Mouse (Mus musculus) ovary, postnatal 10 days (tissue): ENCODE data around the gene Rcan3.

Experiments
- DNase-seq: peaks from one replicate; pipeline ENCODE4 v3.0.0; 2022; ENCODE audit warnings: low spot score

Rcan3 gene

DNA sequence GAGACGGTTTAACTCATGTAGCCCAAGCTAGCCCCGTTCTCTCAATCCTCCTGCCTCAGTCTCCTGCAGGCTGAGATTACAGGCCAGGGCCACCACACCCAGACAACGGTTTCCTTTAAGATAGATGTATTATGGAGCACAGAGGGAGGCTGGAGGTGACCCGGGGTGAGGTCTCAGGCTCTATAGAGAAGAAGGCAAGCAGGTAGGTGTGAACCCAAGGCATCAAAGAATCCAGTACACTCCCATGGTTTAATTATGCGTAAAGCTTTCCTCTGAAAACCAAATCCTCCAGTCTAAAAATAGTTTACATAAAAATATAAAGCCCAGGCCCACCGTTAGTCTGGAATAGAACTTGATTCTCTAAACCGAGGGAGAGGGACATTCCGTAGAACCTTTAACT lies 20.2 kb downstream of the Rcan3 start:
- no peak for DNase-seq

DNA sequence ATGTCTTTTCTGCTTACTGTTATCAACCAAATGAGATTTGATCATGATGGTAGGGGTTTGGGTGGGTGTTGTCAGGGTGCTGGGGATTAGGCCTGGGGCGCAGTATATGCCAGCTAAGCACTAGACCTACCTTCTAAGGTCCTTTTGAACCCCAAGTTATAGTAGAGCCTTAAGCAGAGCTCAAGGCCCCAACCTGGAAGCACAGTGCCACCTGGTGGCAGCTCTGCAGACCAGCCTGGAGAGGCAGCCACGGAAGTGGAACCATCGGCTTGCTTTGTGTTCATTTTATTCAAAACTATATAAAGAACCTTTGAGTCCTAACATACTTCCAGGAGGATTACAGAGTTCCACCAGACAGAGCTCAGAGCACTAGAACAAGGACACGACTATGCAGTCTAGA lies 22.0 kb downstream of the Rcan3 start:
- no peak for DNase-seq

DNA sequence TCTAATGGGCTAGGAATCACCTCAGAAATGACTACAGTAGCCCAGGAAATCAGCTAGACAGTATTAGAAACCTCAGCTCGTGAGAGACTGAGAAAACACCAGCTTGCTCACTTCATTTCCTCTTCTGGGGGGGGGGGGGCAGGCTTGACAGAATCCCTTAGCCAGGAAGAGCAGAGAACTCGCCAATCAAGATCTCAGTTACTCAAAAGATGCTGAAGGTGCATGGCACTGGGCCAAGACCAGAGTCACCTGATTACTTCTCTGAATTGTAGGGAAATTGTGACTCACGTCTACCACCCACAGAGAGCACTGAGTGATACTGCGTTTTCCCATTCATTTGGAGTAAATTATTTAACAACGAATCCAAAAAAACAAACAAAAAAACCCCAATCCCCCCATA lies 27.5 kb downstream of the Rcan3 start:
- no peak for DNase-seq

DNA sequence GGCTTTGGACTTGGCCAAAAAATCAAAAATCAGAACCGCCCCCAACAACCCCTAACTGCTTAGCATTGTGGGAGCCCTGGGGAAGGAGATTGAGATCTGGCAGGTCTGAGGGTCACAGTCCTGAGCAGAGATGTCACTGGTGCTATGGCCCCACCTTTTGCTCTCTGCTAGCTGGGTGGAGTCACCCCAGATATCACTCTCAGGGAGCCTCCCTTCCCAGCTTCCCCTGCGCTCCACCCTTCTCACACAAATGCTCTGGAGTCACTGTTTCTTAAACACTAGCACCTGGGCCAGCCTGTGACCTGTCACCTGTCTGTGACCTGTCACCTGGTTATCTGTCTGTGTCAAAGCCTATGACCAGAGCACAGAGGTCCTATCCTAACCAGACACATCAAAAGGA lies 28.7 kb downstream of the Rcan3 start:
- no peak for DNase-seq

DNA sequence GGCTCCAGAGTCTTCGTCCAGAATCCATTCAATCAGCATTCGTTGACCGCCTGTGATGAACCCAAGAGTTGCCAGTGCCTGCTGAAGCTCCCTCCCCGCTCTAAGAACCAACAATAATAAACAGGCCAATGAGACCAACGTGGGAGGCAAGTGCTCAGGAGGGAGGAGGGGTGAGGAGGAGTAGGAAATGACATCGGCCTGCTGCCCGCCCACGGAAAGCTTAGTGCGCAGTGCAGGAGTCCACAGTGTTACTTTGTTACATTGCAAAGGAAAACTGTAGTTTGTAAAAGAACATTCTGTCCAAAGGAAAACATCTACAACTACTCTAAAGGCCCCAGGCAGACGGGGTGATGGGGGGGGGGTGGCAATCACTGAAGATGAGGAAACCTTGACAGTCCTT lies 29.6 kb downstream of the Rcan3 start:
- DNase-seq = no peak

DNA sequence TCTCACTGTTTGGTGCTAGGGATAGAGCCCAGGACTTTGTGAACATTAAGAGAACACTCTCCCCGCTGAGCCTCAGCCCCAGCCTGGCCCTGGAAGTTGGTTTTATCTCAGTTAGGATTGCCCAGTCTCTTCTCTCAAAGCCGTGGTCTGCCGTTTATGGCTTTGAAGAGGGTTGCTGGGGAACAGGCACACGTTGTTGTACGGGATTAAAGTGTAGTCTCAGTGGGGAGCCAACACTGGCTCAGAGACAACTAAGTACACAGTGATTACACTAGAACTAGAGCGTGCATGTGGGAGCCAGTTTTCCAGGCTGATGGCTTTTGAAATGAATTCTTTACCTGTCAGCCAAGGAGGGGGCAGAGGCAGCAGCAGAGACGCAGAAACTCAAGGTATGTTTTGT lies 31.8 kb downstream of the Rcan3 start:
- no peak for DNase-seq

DNA sequence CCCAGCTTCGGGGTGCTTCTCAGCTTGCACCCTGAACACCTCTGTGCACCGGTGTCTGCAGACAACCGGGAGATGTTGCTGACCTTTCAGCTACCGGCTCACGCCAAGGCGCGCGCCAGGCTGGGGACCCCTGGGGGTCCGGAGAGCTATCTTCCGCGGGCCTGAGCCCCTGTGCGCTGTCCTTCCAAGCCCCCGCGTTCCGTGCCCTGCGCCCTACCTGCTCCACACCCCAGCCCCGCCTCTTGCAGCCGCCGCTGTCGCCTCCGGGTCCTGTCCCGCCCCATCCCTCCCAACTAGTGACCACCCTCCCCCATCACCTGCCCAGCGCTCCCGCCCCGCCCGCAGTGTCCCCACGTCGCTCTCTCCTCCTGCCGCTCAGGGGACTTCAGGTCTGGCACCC lies 35.7 kb downstream of the Rcan3 start, which contains the start of gene Ncmap:
Gene Ncmap (minus strand): TSS at position 237 of the 400 bp plus-strand sequence.
- no peak for DNase-seq

DNA sequence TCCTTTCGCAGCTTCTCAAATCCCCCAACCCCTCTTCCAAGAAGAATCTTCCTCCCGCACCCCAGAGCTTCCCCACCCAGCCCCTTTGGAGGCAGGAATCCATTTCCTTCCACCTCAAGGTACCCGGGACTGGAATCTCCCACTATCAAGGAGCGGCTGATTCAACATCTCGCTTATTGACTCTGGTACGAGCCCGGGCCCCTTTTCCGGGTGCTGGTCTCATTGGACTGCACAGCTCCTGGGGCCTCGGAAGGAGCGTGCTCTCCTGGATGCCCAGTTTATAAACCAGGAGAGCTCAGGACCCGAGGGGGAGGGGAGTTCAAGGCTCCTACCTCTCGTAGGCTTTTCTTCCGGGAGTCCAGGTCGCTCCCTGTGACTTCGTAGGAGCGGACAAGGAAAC lies 36.1 kb downstream of the Rcan3 start:
- DNase-seq = no peak

DNA sequence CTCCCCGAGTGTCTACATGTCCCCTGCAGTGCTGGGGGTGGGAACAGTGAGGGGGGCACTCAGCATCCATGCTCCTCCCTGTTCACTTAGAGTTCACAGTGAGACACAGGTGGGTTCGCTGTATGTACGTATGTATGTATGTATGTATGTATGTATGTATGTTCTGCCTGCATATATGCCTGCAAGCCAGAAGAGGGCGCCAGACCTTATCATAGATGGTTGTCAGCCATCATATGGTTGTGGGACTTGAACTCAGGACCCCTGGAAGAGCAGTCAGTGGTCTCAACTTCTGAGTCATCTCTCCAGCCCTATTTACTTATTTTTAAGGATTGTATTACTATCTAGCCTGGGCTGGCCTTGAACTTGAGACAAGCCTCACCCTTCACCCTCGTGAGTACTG lies 37.4 kb downstream of the Rcan3 start:
- no peak for DNase-seq

DNA sequence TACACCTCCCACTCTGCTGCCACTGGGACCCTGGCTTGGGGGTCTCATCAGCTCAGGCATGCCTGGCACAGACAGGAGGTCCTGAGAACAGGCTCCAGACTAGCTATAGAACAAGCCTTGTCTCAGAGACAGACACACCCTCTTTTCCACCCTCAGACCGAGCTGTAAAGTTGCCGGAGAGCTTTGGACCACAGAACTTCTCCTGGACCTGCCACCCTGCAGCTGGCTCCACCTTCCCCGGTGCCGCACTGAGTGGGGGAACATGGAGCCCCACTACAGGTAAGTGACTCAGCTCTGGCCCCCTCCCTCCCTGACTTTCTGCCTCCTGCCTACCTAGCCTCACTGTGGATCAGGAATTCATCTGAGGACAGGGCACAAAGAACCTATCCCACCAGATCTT lies 38.3 kb downstream of the Rcan3 start:
- DNase-seq = no peak

DNA sequence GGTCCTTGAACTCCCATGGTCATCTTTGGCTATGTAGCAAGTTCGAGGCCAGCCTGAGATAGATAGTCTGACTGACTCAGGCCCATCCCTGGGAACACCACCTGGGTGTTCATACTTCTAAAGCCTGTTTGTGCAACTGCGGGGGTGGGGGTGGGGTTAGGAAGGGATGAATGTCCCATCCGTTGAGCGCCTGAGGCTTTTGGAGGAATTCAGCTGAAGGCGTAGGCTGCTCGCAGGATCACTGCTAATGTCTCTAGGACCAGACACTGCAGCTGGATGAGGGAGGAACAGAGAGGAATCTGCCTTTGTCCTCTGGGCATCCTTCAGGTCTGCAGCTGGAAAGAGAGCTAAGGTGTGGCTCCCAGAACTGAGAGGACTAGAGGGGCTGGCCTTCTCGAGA lies 39.0 kb downstream of the Rcan3 start:
- DNase-seq = no peak

DNA sequence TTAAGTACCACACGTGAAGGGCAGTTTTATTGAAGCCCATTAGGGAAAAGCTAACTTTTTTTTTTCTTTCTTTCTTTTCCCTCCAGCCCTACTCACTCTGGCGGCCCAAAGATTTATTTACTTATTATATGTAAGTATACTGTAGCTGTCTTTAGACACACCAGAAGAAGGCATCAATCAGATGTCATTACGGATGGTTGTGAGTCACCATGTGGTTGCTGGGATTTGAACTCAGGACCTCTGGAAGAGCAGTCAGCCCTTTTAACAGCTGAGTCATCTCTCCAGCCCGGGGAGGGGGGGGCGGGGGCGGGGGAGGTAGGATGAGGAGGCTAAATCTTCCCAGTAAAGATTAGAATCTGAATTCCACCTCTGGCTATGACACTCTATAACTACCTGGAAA lies 40.3 kb downstream of the Rcan3 start:
- DNase-seq = no peak

DNA sequence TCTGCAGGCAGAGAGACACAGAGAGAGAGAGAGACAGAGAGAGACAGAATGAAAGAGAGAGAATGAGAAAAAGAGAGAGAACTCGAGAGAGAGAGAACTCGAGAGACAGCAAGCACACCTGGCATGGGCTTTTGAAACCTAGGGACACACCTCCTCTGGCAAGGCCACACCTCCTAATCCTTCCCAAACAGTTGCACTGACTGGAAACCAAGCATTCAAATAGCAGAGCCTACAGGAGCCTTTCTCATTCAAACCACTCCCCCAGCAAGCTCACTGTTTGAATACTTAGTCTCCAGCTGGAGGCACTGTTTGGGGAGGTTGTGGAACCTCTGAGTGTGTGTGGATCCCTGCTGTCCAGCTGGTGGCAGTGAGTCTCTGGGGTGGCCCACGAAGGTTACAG lies 40.9 kb downstream of the Rcan3 start:
- DNase-seq = no peak

DNA sequence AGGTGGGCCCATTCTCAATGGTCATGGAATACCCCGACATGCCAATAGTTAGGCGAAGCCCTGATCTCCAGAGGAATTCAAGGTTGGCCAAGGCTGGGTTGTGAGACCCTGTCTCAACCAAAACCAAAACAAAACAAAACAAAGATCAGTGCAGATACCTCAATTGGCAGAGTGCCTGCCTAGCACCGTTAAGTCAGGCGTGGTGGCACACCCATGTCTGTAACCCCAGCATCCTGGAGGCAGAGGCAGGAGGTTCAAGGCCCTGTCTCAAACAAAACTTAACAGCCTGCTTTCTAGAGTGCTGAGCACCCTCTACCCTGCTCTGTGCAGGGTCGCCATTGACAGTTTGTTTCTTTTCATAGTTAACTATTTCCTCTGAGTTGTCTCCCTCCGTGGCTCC lies 42.6 kb downstream of the Rcan3 start:
- no peak for DNase-seq

DNA sequence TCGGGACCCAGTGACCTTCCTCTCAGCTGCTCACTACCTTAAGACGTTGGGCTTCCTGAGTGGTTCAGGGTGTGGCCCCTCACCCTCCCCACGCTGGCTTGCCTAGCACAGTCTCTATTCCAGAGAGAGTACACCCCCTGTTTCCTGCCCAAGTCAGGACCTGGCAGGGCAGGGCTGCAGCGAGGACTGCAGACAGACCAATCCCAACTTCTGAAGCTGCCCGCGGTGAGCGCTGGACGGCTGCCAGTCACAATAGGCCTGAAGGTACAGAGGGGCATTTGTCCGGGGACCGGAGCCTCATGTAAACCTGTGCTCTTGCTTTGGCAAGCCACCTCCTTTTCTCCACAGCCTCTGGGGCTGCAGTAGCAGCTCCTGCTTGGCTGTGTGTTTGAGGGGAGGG lies 48.0 kb downstream of the Rcan3 start:
- no peak for DNase-seq

DNA sequence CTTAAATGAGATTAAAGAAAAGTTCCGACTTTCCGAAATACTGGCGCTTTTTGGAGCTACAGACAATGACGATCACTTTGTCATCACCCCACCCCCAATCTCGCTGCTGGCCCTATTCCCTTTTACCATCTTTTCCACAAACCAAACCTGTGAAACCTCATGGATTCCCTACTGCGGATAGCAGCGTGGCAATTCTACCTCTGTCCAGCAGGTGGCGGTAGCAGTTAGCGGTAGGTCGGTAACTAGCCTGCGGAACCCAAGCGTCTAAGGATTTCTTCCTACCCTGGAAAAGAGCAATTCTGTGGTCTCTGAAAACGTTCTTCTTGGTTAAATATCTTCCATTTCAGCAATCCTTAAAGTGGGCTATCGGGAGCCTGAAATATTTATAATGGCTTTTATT lies 51.3 kb downstream of the Rcan3 start:
- no peak for DNase-seq

DNA sequence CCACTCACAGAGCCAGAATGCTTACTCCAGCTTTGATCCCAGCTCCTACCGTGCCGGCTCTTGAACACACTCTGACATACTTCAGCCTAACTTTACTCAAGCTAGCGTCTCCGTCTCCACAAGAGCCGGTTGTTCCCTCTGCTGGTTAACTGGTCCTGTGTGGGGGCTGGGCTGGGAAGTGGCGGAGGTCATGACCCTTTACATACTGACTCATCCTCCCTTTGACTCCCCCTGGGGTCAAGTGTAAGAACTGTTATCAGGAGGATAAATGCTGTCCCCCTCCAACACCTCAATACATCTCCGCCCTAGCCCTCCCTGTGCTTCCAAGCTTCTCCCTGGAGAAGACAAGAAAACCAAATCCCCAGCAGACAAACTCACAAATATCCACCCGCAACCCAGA lies 52.3 kb downstream of the Rcan3 start:
- no peak for DNase-seq

DNA sequence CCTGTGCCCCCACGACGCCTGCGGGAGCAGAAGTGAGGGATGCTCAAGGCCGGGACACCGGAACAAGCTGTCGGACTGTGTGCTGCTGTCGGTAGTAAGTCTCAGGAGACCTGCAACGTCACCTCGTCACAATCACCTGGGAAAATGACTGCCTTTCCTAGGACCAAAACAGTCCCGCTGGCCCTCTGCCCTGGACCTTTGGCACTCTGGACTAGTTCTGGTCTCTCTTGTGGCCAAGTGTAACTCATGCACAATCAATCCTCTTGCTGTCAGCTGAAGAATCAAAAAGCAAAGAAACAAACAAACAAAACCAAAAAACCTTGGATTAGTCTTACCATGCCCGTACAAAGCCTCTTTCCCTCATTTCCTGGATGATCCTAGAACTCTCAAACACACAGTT lies 56.4 kb downstream of the Rcan3 start:
- DNase-seq = no peak

DNA sequence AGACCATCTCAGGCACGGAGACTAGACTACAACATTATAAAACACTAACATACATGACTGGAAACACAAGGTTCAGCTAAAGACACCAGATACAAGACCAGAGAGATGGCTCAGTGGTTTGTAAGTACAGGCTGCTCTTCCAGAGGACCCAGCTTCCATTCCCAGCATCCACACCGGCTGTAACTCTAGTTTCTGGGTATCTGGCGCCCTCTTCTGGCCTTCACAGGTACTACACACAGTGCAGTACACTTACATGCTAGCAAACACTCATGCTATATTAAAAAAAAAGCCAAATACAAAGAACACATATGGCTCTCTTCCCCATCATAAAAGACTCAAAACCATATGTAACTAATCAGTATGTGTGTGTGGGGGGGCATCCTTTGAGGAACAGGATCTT lies 58.2 kb downstream of the Rcan3 start:
- DNase-seq = no peak

DNA sequence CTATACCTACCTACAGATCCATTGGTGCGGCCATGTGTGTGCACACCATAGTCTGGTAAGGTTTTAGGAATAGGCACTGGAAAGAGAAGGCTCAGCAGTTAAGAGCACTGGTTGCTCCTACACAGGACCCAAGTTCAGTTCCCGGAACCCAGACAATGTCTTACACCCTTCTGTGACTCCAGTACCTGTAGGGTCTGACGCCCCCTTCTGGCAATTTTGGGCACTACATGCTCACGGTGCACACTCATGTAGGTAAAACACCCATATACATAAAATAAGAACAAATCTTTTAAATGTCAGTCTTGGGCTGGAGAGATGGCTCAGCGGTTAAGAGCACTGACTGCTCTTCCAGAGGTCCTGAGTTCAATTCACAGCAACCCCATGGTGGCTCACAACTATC lies 60.4 kb downstream of the Rcan3 start:
- DNase-seq = no peak

DNA sequence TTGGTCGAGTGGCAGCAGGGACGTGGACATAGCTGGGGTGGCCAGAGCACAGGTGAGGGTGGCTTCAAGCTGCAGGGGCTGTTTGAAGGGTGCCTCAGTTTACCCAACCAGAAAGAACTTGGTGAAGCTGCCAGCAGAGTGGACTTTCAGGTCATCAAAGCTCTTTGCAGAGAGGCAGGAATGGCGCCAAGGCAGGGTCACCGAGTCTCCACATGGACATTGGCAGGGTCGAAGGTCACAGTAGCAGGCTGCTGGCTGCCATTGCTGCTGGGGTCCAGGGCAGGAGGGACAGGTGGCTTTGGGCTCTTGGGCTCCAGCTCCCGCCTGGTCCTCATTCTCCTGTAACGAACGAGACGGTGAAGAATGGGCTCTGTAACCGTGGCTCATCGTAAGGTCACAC lies 63.3 kb downstream of the Rcan3 start:
- no peak for DNase-seq

DNA sequence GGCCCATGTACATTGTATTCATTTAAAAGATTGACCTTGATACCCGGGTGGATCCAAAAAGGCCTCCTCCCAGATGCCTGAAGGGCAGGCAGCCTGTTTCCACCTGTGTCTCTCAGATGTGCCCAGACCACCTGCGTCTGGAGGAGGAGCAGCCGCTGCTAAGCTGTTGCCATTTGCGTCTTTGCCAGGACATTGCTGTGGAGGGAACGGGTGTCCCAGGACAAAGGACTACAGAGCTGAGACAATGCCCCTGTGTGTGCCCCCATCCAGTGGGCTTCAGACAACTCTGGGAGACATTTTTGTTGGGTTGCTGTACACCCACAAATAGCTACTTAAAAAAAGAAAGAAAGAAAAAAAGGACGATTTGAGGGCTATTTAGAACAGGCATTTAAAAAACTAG lies 70.8 kb downstream of the Rcan3 start:
- no peak for DNase-seq
